Mouse (Mus musculus): ENCODE measurements around the gene Met.

Met gene

DNA sequence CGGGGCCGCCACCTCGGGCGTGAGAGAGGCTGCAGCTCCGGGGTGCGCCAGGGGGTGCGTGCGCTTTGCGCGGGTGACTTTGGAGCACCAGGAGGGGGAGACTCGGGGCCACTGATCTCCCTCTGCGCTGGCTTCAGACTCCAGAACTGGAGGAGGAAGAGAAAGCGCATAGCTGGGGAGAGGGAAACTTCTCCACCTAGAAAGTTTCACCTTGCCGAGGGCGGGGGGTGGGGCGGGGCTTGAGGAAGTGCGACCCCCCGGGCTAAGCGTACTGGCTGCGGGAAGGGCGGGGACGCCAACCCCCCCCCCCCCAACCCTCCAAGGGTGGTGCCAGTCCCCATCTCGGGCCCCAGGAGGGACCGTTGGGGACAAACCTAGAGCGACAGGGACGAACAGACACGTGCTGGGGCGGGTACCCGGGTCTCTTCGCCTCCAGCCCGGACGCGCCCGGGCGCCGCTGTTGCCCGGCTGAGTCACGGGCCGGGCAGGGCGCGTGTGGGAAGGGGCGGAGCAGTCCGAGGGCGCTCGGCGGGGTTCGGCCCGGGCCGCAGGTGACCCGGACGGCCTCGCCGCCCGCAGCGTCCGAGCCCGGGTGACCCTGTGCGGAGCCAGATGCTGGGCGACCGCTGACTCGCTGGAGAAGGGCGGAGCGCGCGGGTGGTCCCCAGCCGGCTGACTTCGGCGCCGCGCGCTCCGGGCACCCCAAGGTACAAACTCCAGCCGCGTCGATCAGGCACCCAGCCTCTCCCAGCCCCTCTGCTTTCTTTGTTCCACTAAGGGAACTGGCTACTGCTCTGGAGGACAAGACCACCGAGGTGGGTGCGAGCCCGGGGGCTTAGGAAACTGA is at the start of gene Met:
Gene Met, plus strand, starts transcription at position 367 of the 847 bp plus-strand sequence.
- peak; percentile 39 for DNase-seq (ENCODE audit: low read depth)

DNA sequence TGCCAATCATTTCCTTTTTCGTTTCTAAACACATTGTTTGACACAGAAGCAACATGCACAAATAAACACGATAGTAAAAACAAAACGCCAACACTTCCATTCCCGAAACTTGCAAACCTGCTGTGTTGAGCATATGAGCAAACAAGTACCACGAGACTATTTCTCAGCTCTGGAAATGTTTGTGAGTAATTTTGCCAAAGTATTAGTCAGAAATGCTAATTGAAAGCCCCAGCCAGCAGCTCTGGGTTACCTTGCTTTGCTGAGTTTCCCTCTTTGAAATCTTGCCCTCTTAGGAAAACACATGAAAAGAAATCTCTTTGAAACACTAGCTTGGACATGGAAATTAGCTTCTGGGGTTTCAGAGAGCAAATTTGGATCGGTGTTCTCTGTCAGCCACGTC is 45.4 kb upstream of the Met start:
- no peak for DNase-seq (ENCODE audit: low read depth)

GRCm38 (mm10) chr6:17422432-17422831 is 41.2 kb upstream of the Met start:
- DNase-seq (ENCODE audit: low read depth) = no peak

DNA sequence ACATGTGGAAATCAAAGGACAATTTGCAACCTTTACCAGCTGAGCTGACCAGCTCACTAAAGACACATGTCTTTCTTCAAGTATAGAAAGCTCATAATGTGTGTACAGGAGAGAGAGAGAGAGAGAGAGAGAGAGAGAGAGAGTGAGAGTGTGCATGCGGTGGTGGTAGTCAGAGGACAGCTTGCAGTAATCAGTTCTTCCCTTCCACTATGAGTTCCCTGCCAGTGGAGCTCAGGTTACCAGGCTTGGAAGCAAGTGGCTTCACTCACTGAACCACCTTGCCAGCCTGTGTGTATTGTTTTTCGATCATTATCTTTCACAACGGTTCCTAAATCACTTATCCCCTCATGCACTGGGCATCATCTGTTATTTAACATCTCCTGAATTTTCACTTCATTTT is 34.6 kb upstream of the Met start:
- no peak for DNase-seq (ENCODE audit: low read depth)

GRCm38 (mm10) chr6:17429611-17430010 is 34.0 kb upstream of the Met start:
- no peak for DNase-seq (ENCODE audit: low read depth)

GRCm38 (mm10) chr6:17443311-17443710 is 20.3 kb upstream of the Met start:
- DNase-seq (ENCODE audit: low read depth) = no peak

DNA sequence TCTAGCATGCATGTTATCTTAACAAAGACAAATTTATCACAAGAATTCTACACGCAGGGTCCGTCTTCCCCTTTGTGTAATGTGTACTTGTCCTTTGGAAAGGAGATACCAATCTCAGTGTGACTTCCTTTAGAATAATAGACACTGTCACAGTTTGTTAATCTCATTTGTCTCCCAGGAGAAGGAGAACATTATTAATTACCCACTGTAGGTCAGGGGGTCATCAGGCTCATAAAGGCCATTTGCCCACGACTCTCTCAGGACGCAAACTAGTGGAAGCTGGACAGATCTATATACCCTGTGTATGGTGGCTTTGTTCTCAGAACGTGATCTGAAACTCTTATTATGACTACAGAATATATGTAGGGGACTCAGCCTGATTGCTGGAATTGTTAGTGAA is 12.3 kb upstream of the Met start:
- DNase-seq (ENCODE audit: low read depth) = no peak

- DNase-seq (ENCODE audit: low read depth) = no peak
Measured at GRCm38 (mm10) chr6:17455116-17455515, 8.5 kb upstream of the Met start.

- DNase-seq (ENCODE audit: low read depth) = no peak
Measured at GRCm38 (mm10) chr6:17459561-17459960, 4.0 kb upstream of the Met start.

- DNase-seq (ENCODE audit: low read depth) = no peak
Measured at GRCm38 (mm10) chr6:17461435-17461834, 2.2 kb upstream of the Met start.

DNA sequence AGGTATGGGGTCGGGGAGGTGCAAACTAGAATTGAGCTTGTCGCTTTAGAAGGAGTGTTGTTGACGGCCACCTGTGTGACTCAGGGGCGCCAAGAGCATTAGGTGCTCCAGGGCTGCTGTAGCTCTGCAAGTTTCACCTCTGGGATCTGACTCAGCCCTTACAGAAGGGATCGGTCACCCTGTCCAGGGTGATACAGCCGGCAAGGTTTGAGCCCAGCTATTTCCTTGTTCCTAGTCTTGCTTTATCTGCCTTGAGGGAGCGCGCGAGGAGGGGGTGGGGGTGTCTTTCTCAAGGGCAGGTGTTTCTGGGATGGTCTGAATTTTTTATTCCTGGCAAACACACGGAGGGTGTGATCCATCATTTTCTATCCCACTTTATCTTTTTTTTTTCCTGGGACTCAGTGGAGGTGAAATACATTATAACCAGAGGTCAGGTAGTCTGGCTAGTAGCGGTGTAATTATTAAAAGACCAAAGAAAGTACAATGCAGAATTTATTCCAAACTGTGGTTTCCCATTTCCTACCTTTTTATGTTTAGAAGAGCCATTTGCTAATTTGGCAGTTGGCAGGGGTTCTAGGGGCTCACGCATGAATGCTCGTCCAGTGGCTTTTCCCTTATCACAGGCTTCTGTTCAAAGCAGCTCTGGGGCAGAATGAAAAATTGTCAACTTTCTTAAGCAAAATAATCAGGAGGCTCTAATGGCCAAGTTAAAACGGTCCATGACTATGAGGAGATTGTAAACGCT is 853 bp downstream of the Met start:
- no peak for DNase-seq (ENCODE audit: low read depth)

- DNase-seq (ENCODE audit: low read depth) = no peak
Measured at GRCm38 (mm10) chr6:17466526-17466925, 2.9 kb downstream of the Met start.

DNA sequence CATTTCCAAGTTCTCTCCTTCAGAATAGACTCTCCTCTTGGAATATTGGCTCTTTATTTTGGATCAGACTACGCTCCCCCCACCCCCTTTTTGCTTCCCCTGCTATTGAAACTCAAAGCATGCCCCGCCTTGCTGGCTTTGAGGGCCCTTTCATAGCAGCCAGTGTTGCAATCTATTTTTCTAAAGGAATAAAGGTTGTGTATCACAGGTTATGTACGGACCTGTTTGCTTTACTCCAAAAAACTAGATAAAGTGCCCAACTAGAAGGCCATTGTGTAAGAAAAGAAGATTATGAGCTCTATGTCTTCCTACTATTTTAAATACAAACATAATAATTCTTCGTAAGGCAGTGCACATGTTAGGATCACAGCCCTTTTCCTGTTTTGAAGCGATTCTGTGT is 5.4 kb downstream of the Met start:
- no peak for DNase-seq (ENCODE audit: low read depth)

DNA sequence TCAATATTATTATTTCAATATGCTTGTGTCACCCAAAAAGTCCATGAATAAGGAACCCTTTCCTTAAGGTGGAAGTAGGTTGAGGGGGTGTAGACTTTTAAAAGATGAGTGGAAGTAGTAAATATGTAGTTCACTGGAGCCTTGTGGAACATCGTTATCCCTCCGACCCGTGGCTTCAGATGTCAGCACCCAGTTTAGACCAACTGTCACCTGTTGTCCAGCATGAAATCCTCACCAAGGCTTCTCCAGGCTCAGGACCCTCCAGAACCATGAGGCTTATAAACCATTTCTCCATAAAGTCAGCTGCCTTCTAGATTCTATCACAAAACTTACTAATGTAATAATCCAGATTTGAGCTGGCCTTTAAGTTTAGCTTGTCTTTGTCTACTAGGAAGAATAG is 9.5 kb downstream of the Met start:
- DNase-seq (ENCODE audit: low read depth) = no peak

DNA sequence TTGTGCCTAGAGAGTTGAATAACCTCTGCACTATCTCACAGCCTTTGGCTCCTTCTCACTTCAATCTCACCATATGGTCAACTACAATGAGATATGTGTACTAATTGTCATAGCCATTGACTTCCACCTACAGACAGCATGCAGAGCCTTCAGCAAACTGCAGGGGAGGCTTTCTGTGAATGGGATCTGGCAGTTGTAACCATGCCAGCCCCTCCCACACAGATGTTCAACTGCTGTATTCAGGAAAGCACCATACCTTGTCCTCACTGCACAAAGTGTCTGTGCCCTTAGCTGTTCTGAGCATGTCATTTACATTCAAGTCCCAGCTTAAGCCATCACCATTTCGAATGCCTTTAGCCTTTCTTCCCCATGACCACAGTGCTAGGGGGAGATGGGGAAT is 14.2 kb downstream of the Met start:
- DNase-seq (ENCODE audit: low read depth) = no peak

DNA sequence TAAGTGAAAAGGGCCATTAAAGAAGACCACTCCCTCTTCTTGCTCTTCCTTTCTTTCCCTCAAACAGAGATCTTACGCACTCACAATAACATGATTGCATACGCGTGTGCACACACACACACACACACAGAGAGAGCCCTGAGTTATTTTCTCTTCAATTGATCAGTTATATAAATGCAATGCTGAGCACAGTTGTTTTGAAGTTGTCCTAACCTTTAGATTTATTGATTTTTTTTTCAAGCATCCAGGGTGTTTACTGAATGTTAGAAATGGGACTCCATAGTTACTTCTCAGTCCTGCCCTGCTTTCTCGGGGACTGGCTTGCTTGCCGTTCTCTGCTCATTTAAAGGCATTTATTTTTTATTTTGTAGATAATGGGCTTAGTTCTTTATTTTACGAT is 14.7 kb downstream of the Met start:
- DNase-seq (ENCODE audit: low read depth) = no peak

DNA sequence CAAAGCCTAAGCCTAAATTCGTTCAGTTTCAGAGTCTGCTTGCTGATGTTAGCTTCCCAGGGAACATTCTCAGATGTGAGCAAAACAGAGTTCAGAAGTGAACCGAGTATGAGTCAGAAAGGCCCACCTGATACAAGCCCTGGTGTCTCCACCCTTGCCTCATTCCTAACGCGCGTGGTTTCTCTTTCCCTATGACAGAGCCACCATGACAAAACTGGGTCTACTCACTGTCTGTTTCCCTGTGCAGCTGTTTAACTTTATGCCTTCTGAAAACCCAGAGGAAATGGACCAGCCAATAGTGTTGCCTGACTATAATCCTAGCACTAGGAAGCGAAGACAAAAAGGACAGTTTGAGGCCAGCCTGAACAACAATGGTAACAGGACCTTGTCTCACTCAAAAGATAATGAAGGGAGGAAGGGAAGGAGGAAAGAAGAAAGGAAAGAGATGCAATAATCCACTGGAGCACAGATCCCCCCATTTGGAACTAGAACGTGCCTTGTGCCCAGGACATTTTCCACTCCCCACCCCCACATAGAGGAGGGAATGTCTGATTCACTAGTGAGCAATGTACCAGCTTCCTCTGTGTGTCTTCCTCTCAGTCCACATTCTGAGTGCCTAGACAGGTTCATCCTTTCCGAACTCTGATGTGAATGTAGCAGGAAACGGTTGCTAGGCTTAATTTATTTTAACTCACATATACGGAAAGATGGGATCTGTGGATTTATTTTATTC is 15.4 kb downstream of the Met start:
- no peak for DNase-seq (ENCODE audit: low read depth)

DNA sequence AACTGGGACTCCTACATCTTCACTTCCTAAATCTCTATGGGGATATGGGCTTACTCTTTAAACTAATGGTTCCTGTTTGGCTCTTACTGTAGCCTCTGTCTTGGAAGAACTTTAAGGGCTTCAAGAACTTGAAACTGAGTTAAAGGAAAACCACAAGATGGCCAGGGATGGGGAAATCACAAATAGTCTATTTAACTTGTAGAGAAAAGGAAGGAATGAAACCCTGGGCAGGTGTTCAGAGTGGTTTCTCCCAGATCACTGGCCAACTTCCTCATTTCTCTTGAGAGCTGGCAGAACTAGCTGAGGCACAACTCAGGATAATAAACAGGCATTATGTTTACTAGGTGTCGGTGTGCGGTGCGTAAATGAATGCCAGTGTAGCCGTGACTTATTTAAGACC is 17.5 kb downstream of the Met start:
- peak; percentile 30 for DNase-seq (ENCODE audit: low read depth)

DNA sequence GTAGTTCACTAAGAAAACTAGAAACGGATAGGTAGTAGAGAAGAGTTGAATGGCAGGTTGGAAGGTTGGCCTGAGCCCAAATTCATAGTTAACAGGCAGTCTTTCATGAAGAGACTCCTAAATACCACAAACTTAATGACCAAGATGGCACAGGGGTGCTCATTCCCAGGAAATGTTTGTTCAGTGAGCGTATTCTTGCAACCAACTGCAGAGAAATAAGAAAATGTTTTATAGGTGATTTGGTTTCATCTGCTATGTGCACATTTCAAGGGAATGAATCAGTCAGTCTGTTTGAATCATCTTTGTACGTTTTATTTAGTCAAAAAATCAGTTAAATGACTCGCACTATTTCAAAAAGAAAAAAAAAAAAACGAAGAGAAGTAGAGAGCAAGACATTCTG is 21.6 kb downstream of the Met start:
- DNase-seq (ENCODE audit: low read depth) = no peak

GRCm38 (mm10) chr6:17485782-17486181 is 22.2 kb downstream of the Met start:
- no peak for DNase-seq (ENCODE audit: low read depth)

DNA sequence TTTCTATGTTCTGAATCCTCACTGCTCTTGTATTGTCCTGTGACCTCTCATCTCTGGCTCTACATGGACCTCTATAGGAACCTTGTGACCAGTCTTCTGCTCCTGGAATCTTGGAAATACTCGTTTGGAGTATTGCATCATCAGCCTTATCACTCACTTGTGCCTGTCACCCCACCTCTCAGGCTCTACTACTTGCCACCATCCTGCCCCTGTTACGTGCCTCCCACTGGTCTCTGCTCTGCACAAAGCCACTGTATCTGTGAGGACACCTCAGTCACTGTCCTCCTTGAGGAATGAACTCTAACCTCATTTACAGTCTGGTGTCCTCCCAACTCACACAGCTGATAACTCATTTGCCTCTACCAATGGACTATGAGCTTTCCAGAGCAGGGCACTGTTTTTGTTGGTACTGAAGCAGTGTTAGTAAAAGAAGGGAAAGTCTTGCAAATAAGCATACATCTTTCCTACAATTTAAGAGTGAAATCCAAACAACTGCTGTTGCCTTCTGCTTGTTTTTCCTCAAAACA is 24.8 kb downstream of the Met start:
- DNase-seq (ENCODE audit: low read depth) = no peak

GRCm38 (mm10) chr6:17490786-17491185 is 27.2 kb downstream of the Met start:
- DNase-seq (ENCODE audit: low read depth) = no peak

DNA sequence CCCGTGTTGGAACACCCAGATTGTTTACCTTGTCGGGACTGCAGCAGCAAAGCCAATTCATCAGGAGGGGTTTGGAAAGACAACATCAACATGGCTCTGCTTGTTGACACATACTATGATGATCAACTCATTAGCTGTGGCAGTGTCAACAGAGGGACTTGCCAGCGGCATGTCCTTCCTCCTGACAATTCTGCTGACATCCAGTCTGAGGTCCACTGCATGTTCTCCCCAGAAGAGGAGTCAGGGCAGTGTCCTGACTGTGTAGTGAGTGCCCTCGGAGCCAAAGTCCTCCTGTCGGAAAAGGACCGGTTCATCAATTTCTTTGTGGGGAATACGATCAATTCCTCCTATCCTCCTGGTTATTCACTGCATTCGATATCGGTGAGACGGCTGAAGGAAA is 27.9 kb downstream of the Met start:
- no peak for DNase-seq (ENCODE audit: low read depth)

All from c-Kit-positive CD71-negative TER-119-negative erythroid progenitor cells, embryonic 14.5 days (primary cell).